Mouse (Mus musculus): ENCODE data around the gene E330009J07Rik.

GRCm38 (mm10) chr6:40465710-40466109 is 29.8 kb upstream of the E330009J07Rik start:
- TF ChIP-seq POLR2A (IDR thresholded peaks at IDR 0.05; ENCODE audit: insufficient read length, low read depth), result no peak
- no peak for TF ChIP-seq CEBPB (IDR thresholded peaks at IDR 0.05; ENCODE audit: insufficient read depth, poor library complexity, severe bottlenecking)
- no peak for TF ChIP-seq E2F4 (IDR thresholded peaks at IDR 0.05; ENCODE audit: insufficient read depth)
- no peak for TF ChIP-seq USF1 (IDR thresholded peaks at IDR 0.05; ENCODE audit: low read depth)
- no peak for TF ChIP-seq POLR2AphosphoS2 (IDR thresholded peaks at IDR 0.05; ENCODE audit: insufficient read length, low read depth)
- TF ChIP-seq MAX (IDR thresholded peaks at IDR 0.05; ENCODE audit: low read depth), result no peak
- no peak for TF ChIP-seq REST (IDR thresholded peaks at IDR 0.05; ENCODE audit: insufficient read depth, insufficient read length)
- TF ChIP-seq SRF (IDR thresholded peaks at IDR 0.05; ENCODE audit: control insufficient read depth, insufficient read length, low read depth), result no peak
- TF ChIP-seq MYOD1 (IDR thresholded peaks at IDR 0.05; ENCODE audit: control insufficient read depth in 1 of 3, insufficient read length in 2 of 3, low read depth in 2 of 3), result no peak
- no peak for TF ChIP-seq MYOG (IDR thresholded peaks at IDR 0.05; ENCODE audit: control insufficient read depth in 1 of 3, insufficient read depth in 1 of 3, insufficient read length in 2 of 3, low read depth in 2 of 3)

Data from myocyte (in vitro differentiated cells).